Mouse (Mus musculus) C2C12 (cell line): Measurements from ENCODE around the gene Wiz.

ENCODE experiments used
- CTCF ChIP-seq: IDR thresholded peaks from one replicate; pipeline ENCODE4 v1.5.1; 2011; ENCODE audit not compliant: control insufficient read depth, insufficient read depth, insufficient read length
- MAX ChIP-seq: IDR thresholded peaks from one replicate; pipeline ENCODE4 v1.6.1; 2011; ENCODE audit warnings: mild to moderate bottlenecking, control low read depth

GRCm38 (mm10) chr17:32358943-32359340, 30.3 kb downstream of the Wiz start:
- no peak for TF ChIP-seq CTCF
- no peak for TF ChIP-seq MAX
